ENCODE assay signal across 24 mouse cellular contexts in the genomic region with DNA sequence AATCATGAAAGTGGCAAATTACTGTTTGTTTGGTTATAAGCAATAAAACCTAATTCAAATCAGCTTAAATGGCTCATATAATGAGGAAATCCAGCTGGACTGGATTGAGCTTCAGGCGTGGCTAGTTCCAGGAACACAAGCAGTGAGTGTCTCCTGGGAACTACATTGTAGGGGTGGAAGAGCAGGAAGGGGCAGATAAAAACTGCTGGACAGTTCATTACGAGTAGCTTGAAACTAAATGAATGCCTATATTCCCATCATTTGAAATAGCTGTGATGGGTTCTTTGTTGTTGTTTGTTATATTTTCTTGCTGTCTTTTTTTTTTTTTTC.
"Had no signal": no experiment of that assay in that cellular context is flagged by ENCODE, and none has a peak within 500 bp of the region (broad histone marks: within the 10 kb centered on the region; RNA-seq: fewer than 3 reads in every experiment).

No protein-coding gene starts in this region.

- DNase-seq: gastrocnemius, adult 2 months; gastrocnemius, postnatal 14 days; gastrocnemius, postnatal 36 days; kidney, adult 11 months; kidney, adult 2 months; kidney, adult 9 months; kidney, postnatal 14 days; kidney, postnatal 36 days; layer of hippocampus, adult 9-11 months; layer of hippocampus, postnatal 36 days; left cerebral cortex, postnatal 4 days had no signal

- H3K9me3 ChIP-seq: heart, embryonic 13.5 days; heart, embryonic 15.5 days; hindbrain, embryonic 13.5 days; hindbrain, embryonic 15.5 days; kidney, embryonic 15.5 days; limb, embryonic 13.5 days; limb, embryonic 15.5 days; liver, embryonic 12.5 days had no signal

- H3K27me3 ChIP-seq: heart, embryonic 13.5 days; heart, embryonic 15.5 days; hindbrain, embryonic 15.5 days; kidney, embryonic 15.5 days; liver, embryonic 12.5 days had no signal

- H3K36me3 ChIP-seq: heart, embryonic 13.5 days; heart, embryonic 15.5 days; hindbrain, embryonic 13.5 days; hindbrain, embryonic 15.5 days; kidney, embryonic 15.5 days; limb, embryonic 13.5 days; limb, embryonic 15.5 days; liver, embryonic 12.5 days had no signal

- H3K9ac ChIP-seq: forebrain, postnatal 0 days; heart, embryonic 13.5 days; heart, embryonic 15.5 days; hindbrain, embryonic 13.5 days; hindbrain, embryonic 15.5 days; kidney, embryonic 15.5 days; limb, embryonic 13.5 days; limb, embryonic 15.5 days; liver, embryonic 12.5 days; liver, embryonic 14.5 days had no signal

- H3K4me3 ChIP-seq: gastrocnemius, adult 2 months; heart, embryonic 13.5 days; heart, embryonic 15.5 days; hindbrain, embryonic 13.5 days; hindbrain, embryonic 15.5 days; kidney, embryonic 15.5 days; limb, embryonic 13.5 days; limb, embryonic 15.5 days; liver, embryonic 12.5 days had no signal

- ATAC-seq: intestine, embryonic 16.5 days; liver, embryonic 12.5 days had no signal

- H3K4me1 ChIP-seq: limb, embryonic 15.5 days; liver, embryonic 12.5 days had no signal

- H3K4me2 ChIP-seq: heart, embryonic 13.5 days; heart, embryonic 15.5 days; hindbrain, embryonic 13.5 days; hindbrain, embryonic 15.5 days; kidney, embryonic 15.5 days; limb, embryonic 13.5 days; limb, embryonic 15.5 days; liver, embryonic 12.5 days had no signal

- H3K27ac ChIP-seq: gastrocnemius, adult 2 months; heart, embryonic 13.5 days; heart, embryonic 15.5 days; hindbrain, embryonic 13.5 days; hindbrain, embryonic 15.5 days; hindbrain, postnatal 0 days; kidney, embryonic 15.5 days; kidney, postnatal 0 days; limb, embryonic 13.5 days; limb, embryonic 15.5 days; liver, embryonic 12.5 days; liver, embryonic 14.5 days had no signal
